Mouse (Mus musculus) kidney, embryonic 16.5 days (tissue): Measurements from ENCODE around the gene 1700016C15Rik. TPM values are rescaled to one million over a fixed set of nuclear protein-coding genes. Genes with fewer than 3 reads are reported as not detected.

ENCODE experiments used
- ATAC-seq: fragments of 200-750 bp; cut with Nextera tagmentation; 2 replicates; pipeline ENCODE4 v1.8.0; 2017; ENCODE audit warnings: moderate TSS enrichment; ENCODE audit not compliant: low FRiP score, low TSS enrichment
- H3K27ac ChIP-seq: fragments of 300-500 bp; sonication (generic); 2 replicates; pipeline ENCODE4 v1.5.1; 2014; ENCODE audit warnings: low read length
- H3K27me3 ChIP-seq: fragments of 300-500 bp; sonication (generic); 2 replicates; pipeline ENCODE4 v1.6.1; 2014; ENCODE audit warnings: low read length, control low read depth, mixed read lengths; ENCODE audit not compliant: insufficient read depth
- H3K36me3 ChIP-seq: fragments of 300-500 bp; sonication (generic); 2 replicates; pipeline ENCODE4 v1.6.1; 2014; ENCODE audit warnings: low read length, control low read depth, mixed read lengths; ENCODE audit not compliant: insufficient read depth
- H3K4me1 ChIP-seq: fragments of 300-500 bp; sonication (generic); 2 replicates; pipeline ENCODE4 v1.6.1; 2014; ENCODE audit warnings: low read length, control low read depth, mixed read lengths; ENCODE audit not compliant: insufficient read depth
- H3K4me2 ChIP-seq: fragments of 300-500 bp; sonication (generic); replicated peaks from 2 replicates; pipeline ENCODE4 v1.6.1; 2014; ENCODE audit warnings: low read depth, low read length
- H3K4me3 ChIP-seq: fragments of 300-500 bp; sonication (generic); 2 replicates; pipeline ENCODE4 v1.5.1; 2014; ENCODE audit warnings: mild to moderate bottlenecking, low read length
- H3K9ac ChIP-seq: fragments of 300-500 bp; sonication (generic); replicated peaks from 2 replicates; pipeline ENCODE4 v1.6.1; 2014; ENCODE audit warnings: low read length
- H3K9me3 ChIP-seq: fragments of 300-500 bp; sonication (generic); 2 replicates; pipeline ENCODE4 v1.6.1; 2016; ENCODE audit warnings: low read length, control low read depth
- WGBS: fragments of 180-500 bp; shearing (Covaris S2); extraction: QIAGEN DNeasy Blood & Tissue Kit; methylation state at CpG from one replicate; pipeline ENCODE4 v1.1.7; 2014; 5-methylcytosine and 5-hydroxymethylcytosine counted together
- polyA plus RNA-seq: library from polyadenylated mRNA; unstranded; fragments of >200 nt; fragmentation: Nextera tagmentation; extraction: Ambion mirVana; gene quantifications from 2 replicates; pipeline ENCODE4 v1.2.1, GENCODE M21; 2015

Gene 1700016C15Rik
- polyA plus RNA-seq, result 0.55 and 0.71 TPM in 2 replicates

DNA sequence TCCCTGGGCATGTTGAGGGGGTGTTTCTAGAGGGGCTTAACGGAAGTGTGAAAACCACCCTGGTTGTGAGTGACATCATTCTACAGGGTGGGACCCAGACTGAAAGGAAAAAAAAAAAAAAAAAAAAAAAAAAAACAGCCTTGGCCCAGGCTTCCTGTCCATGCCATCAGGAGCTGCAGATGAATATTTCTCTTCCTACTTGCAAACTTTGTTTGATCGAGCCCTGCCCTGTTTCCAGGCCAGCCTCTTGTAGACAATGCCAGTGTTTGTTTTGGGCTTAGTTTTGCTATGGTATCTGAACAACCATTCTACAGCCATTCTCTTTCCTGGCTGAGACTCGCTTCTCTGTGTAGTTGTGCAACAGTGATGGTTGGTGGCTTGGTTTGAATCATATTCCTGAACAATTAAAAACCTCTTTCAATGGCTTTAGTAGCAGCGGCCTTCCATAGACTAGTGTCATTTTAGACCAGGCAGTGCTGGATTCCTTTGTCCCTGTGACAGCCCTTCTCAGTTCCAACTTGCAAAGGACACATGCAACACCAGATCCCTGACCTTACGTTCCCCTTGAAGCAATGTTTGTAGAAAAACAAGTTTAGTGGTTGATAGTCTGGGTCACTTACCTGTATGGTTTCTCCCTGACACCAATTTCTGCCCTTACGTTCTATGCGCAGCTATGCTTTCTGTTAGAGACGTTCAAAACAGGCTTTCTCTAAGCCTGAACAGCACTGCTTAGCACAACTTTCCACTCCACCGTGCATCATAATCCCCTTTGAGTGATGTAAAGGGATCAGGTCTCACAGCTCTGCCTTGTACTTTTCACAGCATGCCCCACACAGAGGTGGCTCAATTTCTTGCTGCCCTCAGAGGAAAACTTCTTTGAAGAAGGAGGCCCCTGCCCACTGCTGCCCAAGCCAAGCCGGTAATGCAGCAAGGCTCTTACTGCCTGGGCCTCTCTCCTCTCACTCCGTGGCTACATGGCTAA lies at the start of gene 1700016C15Rik:
TSS of gene 1700016C15Rik (plus strand) at position 772 of the 982 bp plus-strand sequence.
- Histone ChIP-seq H3K36me3 (no peaks in the 10 kb centered on the region), H3K9me3 (peaks cover 9% of the 10 kb centered on the region), H3K4me1 (no peaks in the 10 kb centered on the region), H3K27ac (no peak within 1 kb of the TSS), H3K4me3 (no peak within 1 kb of the TSS), H3K9ac (no peak within 1 kb of the TSS), H3K4me2 (no peak within 1 kb of the TSS), H3K27me3 (no peaks in the 10 kb centered on the region)
- ATAC-seq, result no peak
- 70% methylated on average over 11 of the region's 11 CpGs for WGBS

- Histone ChIP-seq H3K4me1 (no peaks in the 10 kb centered on the region), H3K4me3 (no peak overlapping the region), H3K9me3 (no peaks in the 10 kb centered on the region), H3K27me3 (no peaks in the 10 kb centered on the region), H3K36me3 (no peaks in the 10 kb centered on the region), H3K27ac (no peak overlapping the region), H3K9ac (no peak overlapping the region), H3K4me2 (no peak overlapping the region)
- WGBS, result 76% methylated on average over 11 of the region's 11 CpGs
- no peak for ATAC-seq
Observed at GRCm38 (mm10) chr1:177681239-177681638, 48.4 kb upstream of the 1700016C15Rik start.

DNA sequence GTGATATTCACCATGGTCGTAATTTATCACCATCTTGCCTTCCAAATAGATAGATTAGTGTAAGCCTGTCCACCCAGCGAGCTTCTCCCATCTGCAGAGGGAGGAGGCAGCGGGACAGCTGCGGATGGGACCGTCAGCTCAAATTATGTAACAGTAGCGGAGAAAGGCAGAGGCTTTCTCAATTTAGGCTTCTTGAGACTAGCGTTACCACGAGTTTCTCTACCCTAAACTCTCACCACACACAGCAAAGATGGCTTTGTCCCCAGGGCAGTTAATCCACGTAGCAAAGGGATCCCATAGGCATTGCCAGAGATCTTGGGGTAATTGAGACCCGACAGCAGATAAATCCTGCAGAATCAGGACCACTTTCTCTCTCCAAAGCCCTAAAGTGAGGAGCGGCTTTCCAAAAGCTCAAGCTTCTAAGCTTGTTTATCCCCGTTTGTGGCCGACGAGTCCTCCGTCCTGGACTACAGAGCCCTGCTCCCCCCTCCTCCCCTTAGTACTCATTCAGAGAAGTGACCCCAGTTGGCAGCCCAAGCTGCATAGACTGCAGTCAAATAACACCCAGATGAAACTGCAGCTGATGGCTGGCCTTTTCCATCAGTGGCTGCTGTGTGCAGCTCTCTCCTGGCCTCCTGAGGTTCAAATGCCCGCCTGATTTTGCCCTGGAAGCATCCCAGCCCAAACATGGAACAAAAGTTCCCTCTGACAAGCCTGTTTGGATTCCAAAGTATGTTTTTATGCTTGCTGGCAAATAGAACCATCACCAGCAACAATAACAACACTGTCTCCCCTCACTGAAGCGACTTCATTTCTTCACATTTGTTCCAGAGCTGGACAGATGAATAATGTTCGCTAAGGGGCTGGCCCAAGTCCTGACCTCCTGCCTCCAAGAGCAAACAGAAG lies 45.4 kb upstream of the 1700016C15Rik start:
- no peaks in the 10 kb centered on the region for H3K4me1 ChIP-seq
- H3K27ac ChIP-seq, result no peak overlapping the region
- H3K9ac ChIP-seq, result no peak overlapping the region
- no peaks in the 10 kb centered on the region for H3K36me3 ChIP-seq
- ATAC-seq, result no peak
- no peak overlapping the region for H3K4me2 ChIP-seq
- no peaks in the 10 kb centered on the region for H3K27me3 ChIP-seq
- H3K9me3 ChIP-seq, result no peaks in the 10 kb centered on the region
- WGBS, result 60% methylated on average over 18 of the region's 18 CpGs
- H3K4me3 ChIP-seq, result no peak overlapping the region

DNA sequence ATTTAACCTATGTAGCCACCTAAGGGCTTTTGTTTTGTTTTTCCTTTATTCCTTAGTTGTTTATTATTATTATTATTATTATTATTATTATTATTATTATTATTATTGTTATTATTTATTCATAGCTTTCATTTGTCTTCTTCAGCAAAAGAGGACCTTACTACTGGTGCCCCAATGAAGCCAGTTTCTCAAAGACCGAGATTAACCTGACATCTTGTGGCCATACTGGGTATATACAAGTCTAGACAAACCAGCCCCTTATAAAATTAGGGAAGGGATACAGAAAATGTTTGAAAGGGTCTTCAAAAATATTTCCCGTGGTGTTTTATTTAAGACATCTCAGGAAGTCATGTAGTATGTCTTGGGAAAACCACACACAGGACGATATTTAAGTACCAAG lies 44.7 kb upstream of the 1700016C15Rik start:
- no peak overlapping the region for H3K9ac ChIP-seq
- ATAC-seq, result no peak; the same call in 1 of the 2 replicates
- H3K27ac ChIP-seq, result no peak overlapping the region
- H3K36me3 ChIP-seq, result no peaks in the 10 kb centered on the region
- no peak overlapping the region for H3K4me3 ChIP-seq
- H3K9me3 ChIP-seq, result no peaks in the 10 kb centered on the region
- H3K4me2 ChIP-seq, result no peak overlapping the region
- no peaks in the 10 kb centered on the region for H3K27me3 ChIP-seq
- 8% methylated on average over 3 of the region's 3 CpGs for WGBS
- no peaks in the 10 kb centered on the region for H3K4me1 ChIP-seq

DNA sequence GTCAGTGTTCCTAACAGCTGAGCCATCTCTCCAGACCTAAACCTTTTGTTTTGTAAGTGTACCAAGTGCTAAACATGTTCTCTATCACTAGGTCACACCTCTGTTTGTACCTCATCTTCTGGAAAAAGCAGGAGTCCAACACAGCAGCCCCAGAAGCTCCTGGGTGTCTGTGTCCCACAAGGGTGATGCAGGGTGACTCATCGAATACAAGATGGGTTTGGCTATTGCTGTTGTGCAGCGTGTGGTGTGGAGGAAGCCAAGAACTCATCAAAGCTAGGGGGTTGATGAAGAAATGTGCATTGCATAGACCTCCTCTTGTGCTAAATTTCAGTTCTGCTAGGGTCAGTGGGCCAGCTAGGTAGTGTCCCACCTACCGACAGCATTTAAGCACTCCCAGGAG lies 43.5 kb upstream of the 1700016C15Rik start:
- no peaks in the 10 kb centered on the region for H3K4me1 ChIP-seq
- H3K4me2 ChIP-seq, result no peak overlapping the region
- WGBS, result 73% methylated on average over 3 of the region's 3 CpGs
- no peak overlapping the region for H3K4me3 ChIP-seq
- no peak overlapping the region for H3K27ac ChIP-seq
- H3K27me3 ChIP-seq, result no peaks in the 10 kb centered on the region
- H3K9me3 ChIP-seq, result no peaks in the 10 kb centered on the region
- no peaks in the 10 kb centered on the region for H3K36me3 ChIP-seq
- no peak overlapping the region for H3K9ac ChIP-seq
- ATAC-seq, result no peak

- H3K36me3 ChIP-seq, result no peaks in the 10 kb centered on the region
- H3K4me2 ChIP-seq, result no peak overlapping the region
- no peak overlapping the region for H3K27ac ChIP-seq
- no peak overlapping the region for H3K4me3 ChIP-seq
- H3K4me1 ChIP-seq, result no peaks in the 10 kb centered on the region
- no peak overlapping the region for H3K9ac ChIP-seq
- no peaks in the 10 kb centered on the region for H3K27me3 ChIP-seq
- WGBS, result 72% methylated on average over 5 of the region's 5 CpGs
- no peak for ATAC-seq
- H3K9me3 ChIP-seq, result no peaks in the 10 kb centered on the region
Observed at GRCm38 (mm10) chr1:177686982-177687381, 42.6 kb upstream of the 1700016C15Rik start.

DNA sequence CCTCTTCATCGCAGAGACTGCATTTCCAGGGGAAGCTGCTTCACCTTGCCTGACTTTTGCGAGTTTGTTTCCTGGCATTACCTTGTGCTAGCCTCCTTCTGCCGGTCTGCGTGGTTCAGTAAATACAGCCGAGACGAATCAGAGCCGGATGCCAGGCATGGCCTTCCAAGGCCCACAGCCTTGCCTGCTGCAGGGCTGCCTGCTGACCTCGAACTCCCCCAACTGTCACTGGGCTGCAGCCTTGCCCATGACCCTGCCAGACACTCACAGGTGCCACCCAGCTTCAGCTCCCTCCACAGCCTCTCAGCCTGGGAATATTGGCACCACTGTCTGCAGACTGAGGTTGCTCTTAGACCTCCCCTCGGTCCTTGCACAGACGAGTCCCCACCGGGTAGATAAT lies 37.1 kb upstream of the 1700016C15Rik start:
- ATAC-seq, result no peak
- Histone ChIP-seq H3K36me3 (no peaks in the 10 kb centered on the region), H3K9ac (no peak overlapping the region), H3K4me1 (no peaks in the 10 kb centered on the region), H3K4me2 (no peak overlapping the region), H3K9me3 (no peaks in the 10 kb centered on the region), H3K27ac (no peak overlapping the region), H3K27me3 (no peaks in the 10 kb centered on the region), H3K4me3 (no peak overlapping the region)
- 47% methylated on average over 11 of the region's 11 CpGs for WGBS

DNA sequence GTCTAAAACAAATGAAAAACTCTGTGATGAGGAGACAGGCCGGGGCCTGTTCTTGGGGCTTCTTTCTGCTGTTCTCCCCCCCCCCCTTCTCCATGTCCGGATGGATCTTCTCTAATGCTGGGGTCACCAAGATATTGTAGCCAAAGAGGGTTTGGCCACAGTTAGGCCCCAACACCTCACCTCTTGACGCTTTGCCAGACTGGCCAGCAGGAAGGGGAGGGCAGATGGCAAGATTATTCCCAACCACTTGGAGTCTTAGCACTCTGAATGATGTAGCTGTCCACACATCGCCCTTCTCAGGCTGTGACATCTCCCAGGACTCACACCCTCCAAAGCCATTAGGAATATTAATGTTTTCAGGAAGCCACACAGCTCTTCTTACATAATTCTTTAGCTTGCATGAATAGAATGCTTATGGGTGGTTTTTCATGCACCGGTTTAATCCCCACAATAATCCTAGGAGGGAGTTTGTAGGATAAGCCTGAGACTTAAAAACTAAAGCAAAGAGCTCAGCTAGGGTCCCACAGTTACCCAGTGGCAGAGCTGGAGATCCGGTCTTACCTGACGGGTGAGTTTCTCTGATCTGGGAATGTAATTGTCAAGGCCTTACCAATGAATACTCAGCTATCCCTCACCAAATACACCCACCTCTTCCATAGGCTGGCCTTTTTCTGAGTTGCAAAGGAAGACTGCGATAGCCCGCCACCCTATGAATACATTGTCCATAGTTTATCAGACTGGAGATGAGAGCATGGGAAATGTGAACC lies 35.9 kb upstream of the 1700016C15Rik start:
- no peaks in the 10 kb centered on the region for H3K9me3 ChIP-seq
- H3K9ac ChIP-seq, result no peak overlapping the region

DNA sequence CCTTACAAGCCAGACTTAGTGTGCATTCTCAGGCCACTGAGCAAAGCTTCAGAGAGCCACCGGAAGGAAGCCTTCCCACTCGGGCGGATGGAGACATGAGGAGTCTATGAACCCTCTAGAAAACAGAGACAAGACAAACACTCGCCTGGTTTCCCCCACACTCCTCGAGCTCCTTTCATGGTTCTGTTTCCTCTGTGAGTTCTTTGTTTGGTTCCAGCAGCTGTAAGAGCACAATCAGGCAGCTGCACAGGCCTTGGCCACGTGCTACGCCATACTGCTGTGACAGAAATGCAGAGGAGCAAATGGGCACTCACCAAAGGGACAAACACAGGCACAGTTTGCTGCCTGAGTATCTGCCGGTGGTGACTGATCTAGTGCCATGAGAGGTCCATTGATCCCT lies 29.1 kb upstream of the 1700016C15Rik start:
- Histone ChIP-seq H3K27ac (no peak overlapping the region), H3K4me3 (no peak overlapping the region), H3K4me1 (no peaks in the 10 kb centered on the region), H3K36me3 (no peaks in the 10 kb centered on the region), H3K4me2 (no peak overlapping the region), H3K9me3 (no peaks in the 10 kb centered on the region), H3K9ac (no peak overlapping the region), H3K27me3 (no peaks in the 10 kb centered on the region)
- WGBS, result 63% methylated on average over 8 of the region's 8 CpGs
- ATAC-seq, result no peak

More for the DNA sequence above, 35.9 kb upstream of the 1700016C15Rik start:
- no peak overlapping the region for H3K27ac ChIP-seq
- H3K4me2 ChIP-seq, result no peak overlapping the region
- WGBS, result 73% methylated on average over 9 of the region's 9 CpGs
- no peaks in the 10 kb centered on the region for H3K4me1 ChIP-seq
- no peaks in the 10 kb centered on the region for H3K36me3 ChIP-seq
- no peak overlapping the region for H3K4me3 ChIP-seq
- ATAC-seq, result 0 out of 2 replicates have a peak, but pooled peaks have one; percentile 35
- H3K27me3 ChIP-seq, result no peaks in the 10 kb centered on the region
